13 mouse cellular contexts compared by ENCODE assay signal in the genomic region with DNA sequence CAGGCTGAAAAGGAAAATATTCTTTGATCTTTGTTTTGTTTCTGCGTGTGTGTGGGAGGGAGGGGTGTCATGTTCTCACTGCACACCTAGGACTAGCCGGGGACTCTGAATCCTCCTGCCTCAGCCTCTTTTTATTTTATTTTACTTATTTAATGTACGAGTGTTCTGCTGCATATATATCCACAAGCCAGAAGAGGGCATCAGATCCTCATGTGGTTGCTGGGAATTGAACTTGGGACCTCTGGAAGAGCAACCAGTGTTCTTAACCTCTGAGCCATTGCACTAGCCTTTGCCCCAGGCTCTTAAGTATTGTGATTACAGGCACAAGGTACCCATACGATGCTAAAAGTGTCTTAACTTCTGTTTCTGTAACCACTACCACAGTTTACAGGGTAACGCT.
"Had no signal": no experiment of that assay in that cellular context is flagged by ENCODE, and none has a peak within 500 bp of the region (broad histone marks: within the 10 kb centered on the region; RNA-seq: fewer than 3 reads in every experiment).

No protein-coding gene starts in this region.

- ATAC-seq: midbrain, embryonic 15.5 days had no signal

- H3K4me1 ChIP-seq: lung, embryonic 15.5 days; megakaryocyte, embryonic 14.5 days; midbrain, embryonic 15.5 days; neural tube, embryonic 12.5 days had no signal

- H3K9me3 ChIP-seq: lung, embryonic 15.5 days; megakaryocyte, embryonic 14.5 days; midbrain, embryonic 15.5 days; neural tube, embryonic 12.5 days had no signal

- H3K4me3 ChIP-seq: lung, embryonic 15.5 days; megakaryocyte, embryonic 14.5 days; midbrain, embryonic 15.5 days; neural tube, embryonic 12.5 days had no signal

- H3K27me3 ChIP-seq: lung, embryonic 15.5 days; midbrain, embryonic 15.5 days; neural tube, embryonic 12.5 days had no signal

- H3K9ac ChIP-seq: lung, embryonic 15.5 days; midbrain, embryonic 15.5 days; neural tube, embryonic 12.5 days had no signal

- H3K27ac ChIP-seq: kidney, postnatal 0 days; lung, embryonic 15.5 days; macrophage; midbrain, embryonic 15.5 days; neural tube, embryonic 12.5 days had no signal

- H3K36me3 ChIP-seq: lung, embryonic 15.5 days; midbrain, embryonic 15.5 days; neural tube, embryonic 12.5 days had no signal

- H3K4me2 ChIP-seq: lung, embryonic 15.5 days; midbrain, embryonic 11.5 days; midbrain, embryonic 15.5 days; neural tube, embryonic 12.5 days had no signal

- DNase-seq: kidney, adult 8-10 months; layer of hippocampus, postnatal 36 days; left cerebral cortex, postnatal 4 days; lung, postnatal 14 days; thymus, adult 18-20 months; thymus, postnatal 25 days had no signal
